Mouse (Mus musculus) liver, adult 2 months (tissue): ENCODE results near the gene Chkb. TPM values are rescaled to one million over a fixed set of nuclear protein-coding genes. Genes with fewer than 3 reads are reported as not detected.

Experiments
- DNase-seq: peaks from one replicate; pipeline ENCODE4 v3.0.0-alpha.2; 2011; ENCODE audit warnings: low read depth, low spot score; ENCODE audit errors: extremely low read depth
- H3K27ac ChIP-seq: fragments of 200-500 bp; replicated peaks from 2 replicates; pipeline ENCODE4 v1.5.1; 2012; ENCODE audit warnings: low read depth, mild to moderate bottlenecking, control low read depth, inconsistent platforms, low read length; ENCODE audit not compliant: insufficient read depth
- H3K27me3 ChIP-seq: fragments of 200-500 bp; 2 replicates; pipeline ENCODE4 v1.6.1; 2012; ENCODE audit warnings: mild to moderate bottlenecking, moderate library complexity, low read length, inconsistent platforms; ENCODE audit not compliant: control insufficient read depth, insufficient read depth
- H3K36me3 ChIP-seq: fragments of 200-500 bp; 2 replicates; pipeline ENCODE4 v1.6.1; 2012; ENCODE audit warnings: low read length, inconsistent platforms; ENCODE audit not compliant: control insufficient read depth, insufficient read depth
- H3K4me1 ChIP-seq: fragments of 200-500 bp; 2 replicates; pipeline ENCODE4 v1.6.1; 2011; ENCODE audit warnings: low read length; ENCODE audit not compliant: control insufficient read depth, insufficient read depth
- H3K4me3 ChIP-seq: fragments of 200-500 bp; 2 replicates; pipeline ENCODE4 v1.5.1; 2011; ENCODE audit warnings: low read depth, mild to moderate bottlenecking, control low read depth, low read length, moderate library complexity; ENCODE audit not compliant: insufficient read depth
- H3K79me2 ChIP-seq: fragments of 200-500 bp; 2 replicates; pipeline ENCODE4 v1.6.1; 2012; ENCODE audit warnings: inconsistent platforms, mild to moderate bottlenecking, low read length, moderate library complexity; ENCODE audit not compliant: control insufficient read depth, insufficient read depth
- H3K9ac ChIP-seq: fragments of 200-500 bp; 2 replicates; pipeline ENCODE4 v1.6.1; 2012; ENCODE audit warnings: low read depth, mild to moderate bottlenecking, control low read depth, inconsistent platforms, low read length
- CTCF ChIP-seq: fragments of 200-500 bp; IDR thresholded peaks from 2 replicates; pipeline ENCODE4 v1.5.1; 2011; ENCODE audit warnings: low read depth, low read length, control low read depth
- POLR2A ChIP-seq: fragments of 200-500 bp; IDR thresholded peaks from 2 replicates; pipeline ENCODE4 v1.6.1; 2011; ENCODE audit warnings: low read length, control low read depth; ENCODE audit not compliant: insufficient read depth; ENCODE audit errors: extremely low read depth
- WGBS: fragments of 180-500 bp; shearing (Covaris S2); methylation state at CpG from one replicate; pipeline ENCODE4 v1.1.7; 2018; 5-methylcytosine and 5-hydroxymethylcytosine counted together
- polyA plus RNA-seq: library from polyadenylated mRNA; depleted of rRNA; stranded (reverse); fragments of >200 nt; gene quantifications from 2 replicates; pipeline ENCODE4 v1.2.3, GENCODE M21; 2012
- total RNA-seq: library from RNA; depleted of rRNA; stranded (reverse); fragments of >200 nt; gene quantifications from 2 replicates; pipeline ENCODE4 v1.2.3, GENCODE M21; 2014

Gene Chkb
- total and polyA plus RNA-seq, 2 experiments = 25.4 to 47.2 TPM

DNA sequence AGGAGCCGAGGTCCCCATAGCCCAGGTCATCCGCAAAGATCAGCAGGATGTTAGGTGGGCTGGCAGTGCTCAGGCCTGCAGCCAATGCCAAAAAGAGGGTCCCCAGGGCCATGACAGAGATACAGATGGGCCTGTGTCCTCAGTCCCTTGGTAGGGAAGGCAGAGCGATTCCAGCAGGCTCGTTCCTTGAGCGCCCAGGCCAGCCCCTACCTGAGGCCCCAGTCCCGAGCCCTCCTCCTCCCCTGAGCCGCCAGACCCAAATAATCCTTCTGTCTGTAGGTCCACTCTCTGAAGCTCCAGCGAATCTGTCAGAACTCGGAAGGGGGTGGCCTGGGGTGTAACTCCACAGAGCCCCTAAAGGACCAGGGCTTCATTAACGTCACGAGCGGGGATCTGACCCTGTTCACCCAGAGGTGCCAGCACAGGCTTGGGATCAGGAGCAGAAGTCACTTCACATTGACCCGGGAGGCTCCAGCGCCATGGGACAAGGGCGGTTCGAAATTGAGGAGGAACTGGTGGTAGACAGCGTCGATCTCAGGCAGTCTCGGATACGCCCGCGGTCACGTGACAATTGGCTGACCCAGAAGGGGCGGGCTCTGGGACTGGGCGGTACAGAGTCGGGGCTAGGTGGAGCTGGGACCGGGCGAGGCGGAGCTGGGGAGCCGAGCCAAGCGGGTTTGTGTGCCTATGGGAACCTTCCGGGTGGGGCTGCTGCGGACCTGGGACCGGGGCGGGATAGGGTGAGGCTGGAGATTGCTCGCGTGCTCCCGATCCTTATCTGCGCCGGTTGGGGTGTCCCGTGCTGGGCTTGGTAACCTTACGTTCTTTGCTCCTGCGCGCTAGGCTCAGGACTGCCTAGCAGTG is 46.1 kb upstream of the Chkb start:
- 13% methylated on average over 44 of the region's 44 CpGs for WGBS
- H3K79me2 ChIP-seq = no peaks in the 10 kb centered on the region
- TF ChIP-seq CTCF = no peak
- TF ChIP-seq POLR2A = peak; percentile 48

DNA sequence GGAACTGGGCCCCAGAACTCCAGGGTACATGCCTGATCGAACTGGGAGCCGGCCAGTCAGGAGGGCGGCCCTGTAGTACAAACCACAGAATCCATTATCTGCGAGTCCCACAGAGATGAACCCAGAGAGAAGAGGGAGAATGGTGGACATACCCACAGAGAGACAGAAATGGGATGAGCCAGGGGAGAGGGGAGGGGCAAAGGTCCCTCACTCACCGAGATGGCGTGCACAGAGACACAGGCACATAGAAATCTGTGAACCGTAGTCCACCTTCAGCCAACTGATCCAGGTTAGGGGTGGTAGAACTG is 45.5 kb upstream of the Chkb start:
- Histone ChIP-seq H3K9ac (peak overlapping the region; percentile 75), H3K4me3 (peak overlapping the region; percentile 71; the same call in 1 of the 2 replicates), H3K36me3 (no peaks in the 10 kb centered on the region), H3K4me1 (peaks cover 16% of the 10 kb centered on the region), H3K27ac (no peak overlapping the region), H3K27me3 (no peaks in the 10 kb centered on the region), H3K79me2 (no peaks in the 10 kb centered on the region)
- no peak for TF ChIP-seq POLR2A
- TF ChIP-seq CTCF = no peak
- WGBS = 90% methylated on average over 7 of the region's 7 CpGs
- DNase-seq = no peak

More for the DNA sequence above, 46.1 kb upstream of the Chkb start:
- Histone ChIP-seq H3K27ac (peak overlapping the region; percentile 67), H3K36me3 (no peaks in the 10 kb centered on the region), H3K4me3 (peak overlapping the region; percentile 71), H3K4me1 (peaks cover 21% of the 10 kb centered on the region), H3K27me3 (no peaks in the 10 kb centered on the region), H3K9ac (peak overlapping the region; percentile 75)
- peak; percentile 94 for DNase-seq

DNA sequence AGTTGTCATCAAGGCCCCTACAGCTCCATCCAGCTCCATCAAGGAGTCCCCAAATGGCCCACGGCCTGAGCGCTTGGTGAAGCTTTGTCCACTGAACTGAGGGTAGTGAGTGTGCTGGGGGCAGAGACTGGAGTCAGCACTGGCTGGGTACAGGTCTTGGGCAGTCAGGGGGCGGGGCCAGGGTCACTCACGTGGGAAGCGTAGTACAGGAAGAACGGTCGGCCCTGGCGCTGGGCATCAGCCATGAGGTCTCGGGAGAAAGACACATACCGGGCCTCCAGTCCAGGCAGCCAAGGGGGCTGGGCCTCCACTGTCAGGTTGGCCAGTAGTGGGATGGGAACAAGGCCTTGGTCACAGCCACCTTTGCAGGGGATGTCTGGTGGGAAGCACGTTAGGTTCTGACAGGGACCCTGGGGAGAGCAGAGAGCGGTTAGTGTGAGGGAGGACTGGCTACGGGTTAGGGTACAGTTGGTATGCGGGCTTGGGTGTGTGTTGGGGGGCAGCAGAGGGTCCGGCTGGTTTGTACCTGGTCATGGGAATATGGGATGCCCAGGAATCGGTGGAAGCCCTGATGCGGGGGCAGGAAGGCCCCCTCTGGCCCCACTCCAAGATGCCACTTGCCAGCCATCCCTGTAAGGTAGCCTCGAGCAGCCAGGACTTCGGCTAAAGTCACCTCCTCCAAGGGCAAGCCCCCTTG is 45.0 kb upstream of the Chkb start:
- H3K79me2 ChIP-seq = no peaks in the 10 kb centered on the region
- no peaks in the 10 kb centered on the region for H3K27me3 ChIP-seq
- H3K27ac ChIP-seq = no peak overlapping the region
- no peak for TF ChIP-seq CTCF
- no peak for TF ChIP-seq POLR2A
- no peak overlapping the region for H3K9ac ChIP-seq
- WGBS = 93% methylated on average over 19 of the region's 19 CpGs
- H3K4me3 ChIP-seq = no peak overlapping the region
- no peaks in the 10 kb centered on the region for H3K36me3 ChIP-seq
- no peak for DNase-seq
- peaks cover 13% of the 10 kb centered on the region for H3K4me1 ChIP-seq

DNA sequence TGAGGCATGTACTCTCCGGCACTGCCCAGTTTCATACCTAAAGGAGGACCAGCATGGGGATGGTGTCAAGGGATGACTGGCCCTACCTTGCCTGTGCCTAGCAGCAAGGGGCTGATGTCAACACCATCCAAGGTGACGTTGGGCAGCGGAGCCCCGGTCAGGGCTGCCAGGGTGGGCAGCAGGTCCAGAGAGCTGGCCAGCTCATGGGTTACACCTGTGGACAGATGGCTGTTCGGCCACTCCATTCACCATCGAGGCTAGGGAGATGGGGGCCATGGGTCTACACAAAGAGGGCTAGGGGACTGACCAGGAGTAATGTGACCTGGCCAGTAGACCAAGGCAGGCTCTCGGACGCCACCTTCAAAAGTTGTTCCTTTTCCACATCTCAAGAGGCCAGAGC is 44.2 kb upstream of the Chkb start:
- Histone ChIP-seq H3K27me3 (no peaks in the 10 kb centered on the region), H3K36me3 (no peaks in the 10 kb centered on the region), H3K4me1 (peaks cover 13% of the 10 kb centered on the region), H3K27ac (no peak overlapping the region), H3K4me3 (no peak overlapping the region), H3K9ac (no peak overlapping the region), H3K79me2 (no peaks in the 10 kb centered on the region)
- 94% methylated on average over 8 of the region's 8 CpGs for WGBS
- no peak for DNase-seq
- TF ChIP-seq POLR2A (no peak), CTCF (no peak)

DNA sequence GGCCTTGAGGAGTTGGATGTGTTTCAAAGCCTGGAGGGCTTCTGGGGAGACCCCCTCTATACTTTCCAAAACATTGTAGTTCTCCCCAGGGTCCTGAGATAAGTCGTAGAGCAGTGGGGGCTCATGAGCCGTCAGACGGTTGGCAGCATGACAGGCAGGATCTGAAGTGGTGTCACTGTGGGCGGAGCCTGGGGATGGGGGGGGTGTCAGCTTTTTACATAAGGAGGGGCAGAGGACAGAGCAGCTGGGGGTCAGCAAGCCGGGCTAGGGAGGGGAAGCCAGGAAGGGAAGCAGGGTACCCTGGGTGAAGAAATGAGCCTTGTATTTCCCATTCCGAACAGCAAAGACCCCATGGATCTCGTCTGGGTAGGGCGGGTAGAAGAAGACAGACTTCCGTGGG is 43.7 kb upstream of the Chkb start:
- peaks cover 13% of the 10 kb centered on the region for H3K4me1 ChIP-seq
- TF ChIP-seq CTCF (no peak), POLR2A (no peak)
- no peaks in the 10 kb centered on the region for H3K79me2 ChIP-seq
- no peak for DNase-seq
- no peaks in the 10 kb centered on the region for H3K27me3 ChIP-seq
- H3K4me3 ChIP-seq = no peak overlapping the region
- no peak overlapping the region for H3K27ac ChIP-seq
- no peaks in the 10 kb centered on the region for H3K36me3 ChIP-seq
- WGBS = 95% methylated on average over 9 of the region's 9 CpGs
- H3K9ac ChIP-seq = no peak overlapping the region

DNA sequence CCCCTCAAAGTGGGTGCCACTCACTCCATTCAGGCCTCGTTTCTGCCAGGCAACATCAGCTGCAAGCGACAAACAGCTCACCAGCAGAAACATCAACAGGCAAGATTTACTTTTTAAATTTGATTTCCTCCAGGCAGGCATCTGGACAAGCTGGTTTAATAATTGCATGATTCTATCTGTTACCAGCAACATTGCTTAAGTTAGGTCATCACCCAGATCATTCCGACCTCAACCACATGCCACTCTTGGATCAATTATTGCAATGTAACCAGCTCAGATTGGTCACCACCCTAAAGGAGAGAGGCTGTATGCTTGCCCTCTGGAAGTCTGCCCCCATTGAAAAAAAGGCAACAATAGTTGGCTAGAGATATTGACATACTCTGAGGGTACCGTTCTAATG is 41.8 kb upstream of the Chkb start:
- no peaks in the 10 kb centered on the region for H3K36me3 ChIP-seq
- no peak for TF ChIP-seq CTCF
- TF ChIP-seq POLR2A = no peak
- H3K4me1 ChIP-seq = peaks cover 8% of the 10 kb centered on the region
- H3K27ac ChIP-seq = no peak overlapping the region
- H3K79me2 ChIP-seq = no peaks in the 10 kb centered on the region
- H3K4me3 ChIP-seq = no peak overlapping the region
- DNase-seq = peak; percentile 73
- WGBS = 42% methylated on average over 4 of the region's 4 CpGs
- H3K9ac ChIP-seq = no peak overlapping the region
- H3K27me3 ChIP-seq = no peaks in the 10 kb centered on the region
